Mouse (Mus musculus) hindbrain, embryonic 10.5 days (tissue): ENCODE measurements around the gene Ppib. TPM values are rescaled to one million over a fixed set of nuclear protein-coding genes. Genes with fewer than 3 reads are reported as not detected.

Experiments used
- DNase-seq: peaks from one replicate; pipeline ENCODE4 v3.0.0-alpha.2; 2017; ENCODE audit warnings: low spot score
- H3K27ac ChIP-seq: fragments of 300-500 bp; sonication (generic); 2 replicates; pipeline ENCODE4 v1.5.1; 2016; ENCODE audit warnings: mild to moderate bottlenecking, moderate library complexity
- H3K27me3 ChIP-seq: fragments of 300-500 bp; sonication (generic); 2 replicates; pipeline ENCODE4 v1.6.1; 2016; ENCODE audit warnings: mild to moderate bottlenecking; ENCODE audit not compliant: poor library complexity, insufficient read depth, severe bottlenecking
- H3K36me3 ChIP-seq: fragments of 300-500 bp; sonication (generic); 2 replicates; pipeline ENCODE4 v1.6.1; 2016; ENCODE audit warnings: mild to moderate bottlenecking, moderate library complexity
- H3K4me1 ChIP-seq: fragments of 300-500 bp; sonication (generic); replicated peaks from 2 replicates; pipeline ENCODE4 v1.6.1; 2016; ENCODE audit warnings: mild to moderate bottlenecking
- H3K4me3 ChIP-seq: fragments of 300-500 bp; sonication (generic); 2 replicates; pipeline ENCODE4 v1.5.1; 2016; ENCODE audit warnings: mild to moderate bottlenecking, moderate library complexity
- H3K9me3 ChIP-seq: fragments of 300-500 bp; sonication (generic); 2 replicates; pipeline ENCODE4 v1.6.1; 2016; ENCODE audit warnings: mild to moderate bottlenecking, moderate library complexity
- WGBS: fragments of 180-500 bp; shearing (Covaris S2); methylation state at CpG from one replicate; pipeline ENCODE4 v1.1.7; 2016; 5-methylcytosine and 5-hydroxymethylcytosine counted together
- polyA plus RNA-seq: library from polyadenylated mRNA; unstranded; fragments of >200 nt; fragmentation: Nextera tagmentation; extraction: Ambion mirVana; gene quantifications from 2 replicates; pipeline ENCODE4 v1.2.1, GENCODE M21; 2016

Ppib gene
- polyA plus RNA-seq, 1 experiment from 2014 or later: 498 TPM

- Histone ChIP-seq H3K4me3 (no peak overlapping the region), H3K27me3 (no peaks in the 10 kb centered on the region), H3K4me1 (peaks cover 8% of the 10 kb centered on the region), H3K36me3 (peaks cover 5% of the 10 kb centered on the region), H3K9me3 (no peaks in the 10 kb centered on the region), H3K27ac (no peak overlapping the region)
- no peak for DNase-seq
- WGBS: 79% methylated on average over 3 of the region's 3 CpGs
Measured at GRCm38 (mm10) chr9:66080804-66081459, 20.9 kb downstream of the Ppib start.

DNA sequence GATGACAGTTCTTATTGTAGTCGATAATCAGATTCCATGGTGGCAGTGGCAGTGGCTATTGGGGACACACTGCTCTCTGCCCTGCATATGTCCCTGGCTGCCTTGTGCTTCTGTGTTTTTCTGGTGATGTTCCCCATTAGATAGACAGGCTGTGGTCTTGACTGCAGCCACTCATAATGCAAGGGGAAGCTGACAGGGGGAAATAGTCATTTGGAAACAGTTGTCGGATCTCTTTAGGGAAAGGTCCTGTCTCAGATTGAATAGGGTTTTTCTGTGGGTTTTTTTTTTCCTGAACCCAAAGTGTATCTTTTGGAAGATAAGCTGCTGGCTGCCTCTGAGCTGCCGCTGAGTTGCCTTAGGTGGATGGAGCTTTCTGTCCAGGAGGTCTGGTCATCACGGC is 22.0 kb downstream of the Ppib start:
- peaks cover 15% of the 10 kb centered on the region for H3K36me3 ChIP-seq
- no peak for DNase-seq
- H3K27ac ChIP-seq: no peak overlapping the region
- no peaks in the 10 kb centered on the region for H3K9me3 ChIP-seq
- 89% methylated on average over 4 of the region's 4 CpGs for WGBS
- H3K4me3 ChIP-seq: no peak overlapping the region
- no peaks in the 10 kb centered on the region for H3K27me3 ChIP-seq
- H3K4me1 ChIP-seq: peaks cover 8% of the 10 kb centered on the region

DNA sequence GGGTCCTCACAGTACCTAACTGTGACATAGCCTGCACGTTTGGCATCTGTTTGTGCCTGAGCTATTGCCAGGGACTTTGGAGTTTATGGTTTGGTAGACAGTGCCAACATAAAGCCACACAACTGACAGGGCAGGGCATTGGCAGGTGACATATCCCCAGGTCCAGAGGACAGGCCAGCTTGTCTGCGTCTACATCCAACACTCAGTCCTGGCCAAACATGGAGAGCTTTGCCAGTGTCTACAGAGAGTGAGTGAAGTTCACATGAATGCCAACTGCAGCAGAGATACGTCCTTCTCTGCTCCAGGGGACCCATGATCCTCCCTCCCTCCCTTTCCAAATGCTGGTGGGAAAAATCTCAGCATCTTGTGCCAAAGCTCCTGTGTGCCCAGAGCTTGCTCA is 24.1 kb downstream of the Ppib start:
- 89% methylated on average over 3 of the region's 3 CpGs for WGBS
- Histone ChIP-seq H3K36me3 (peaks cover 37% of the 10 kb centered on the region), H3K9me3 (no peaks in the 10 kb centered on the region), H3K4me1 (peaks cover 10% of the 10 kb centered on the region; the same call in 1 of the 2 replicates), H3K4me3 (no peak overlapping the region), H3K27ac (no peak overlapping the region), H3K27me3 (no peaks in the 10 kb centered on the region)
- no peak for DNase-seq

GRCm38 (mm10) chr9:66087062-66087461 is 27.0 kb downstream of the Ppib start:
- H3K9me3 ChIP-seq: no peaks in the 10 kb centered on the region
- 94% methylated on average over 7 of the region's 7 CpGs for WGBS
- no peak overlapping the region for H3K27ac ChIP-seq
- peaks cover 66% of the 10 kb centered on the region for H3K36me3 ChIP-seq
- no peak for DNase-seq
- peaks cover 12% of the 10 kb centered on the region for H3K4me1 ChIP-seq
- no peak overlapping the region for H3K4me3 ChIP-seq
- H3K27me3 ChIP-seq: no peaks in the 10 kb centered on the region

- no peaks in the 10 kb centered on the region for H3K27me3 ChIP-seq
- H3K4me3 ChIP-seq: no peak overlapping the region
- peaks cover 79% of the 10 kb centered on the region for H3K36me3 ChIP-seq
- H3K4me1 ChIP-seq: peaks cover 20% of the 10 kb centered on the region
- no peaks in the 10 kb centered on the region for H3K9me3 ChIP-seq
- WGBS: 38% methylated on average over 4 of the region's 4 CpGs
- H3K27ac ChIP-seq: 0 out of 2 replicates have a peak overlapping the region, but pooled peaks have one; percentile 16
- DNase-seq: peak; percentile 60
Measured at GRCm38 (mm10) chr9:66088411-66088810, 28.4 kb downstream of the Ppib start.

DNA sequence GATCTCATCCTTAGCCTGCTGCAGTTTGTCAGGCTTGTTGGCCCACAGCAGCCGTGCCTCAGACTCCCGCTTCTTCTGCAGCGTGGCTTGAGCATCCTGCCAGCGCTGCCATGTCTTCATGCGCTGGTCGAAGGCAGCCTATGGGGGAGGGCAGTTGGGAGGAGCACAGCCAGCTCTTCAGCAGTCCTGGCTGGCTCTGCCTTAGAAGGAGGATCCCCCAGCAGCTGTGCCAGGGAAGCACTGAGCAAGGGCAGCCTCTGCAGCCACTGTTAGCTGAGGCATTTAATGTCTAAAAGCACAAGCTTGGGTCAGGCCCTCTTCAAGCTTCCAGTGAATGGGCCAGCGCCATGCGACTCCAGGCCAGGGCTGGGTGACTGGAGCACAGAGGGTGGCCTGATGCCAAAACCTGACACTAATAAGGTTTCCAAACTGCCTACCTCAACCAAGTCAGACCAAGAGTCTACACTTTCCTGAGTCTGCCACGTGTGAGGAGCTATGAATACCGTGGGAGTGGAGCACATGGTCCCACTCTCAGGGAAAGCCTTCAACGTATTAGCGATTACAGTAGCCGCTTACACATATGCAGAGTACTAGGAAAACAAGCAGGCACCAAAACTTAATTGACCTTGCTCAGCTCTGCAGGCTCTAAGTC is 30.7 kb downstream of the Ppib start:
- Histone ChIP-seq H3K36me3 (peaks cover 99% of the 10 kb centered on the region), H3K4me3 (no peak overlapping the region), H3K9me3 (no peaks in the 10 kb centered on the region), H3K4me1 (peaks cover 20% of the 10 kb centered on the region), H3K27me3 (no peaks in the 10 kb centered on the region), H3K27ac (no peak overlapping the region)
- no peak for DNase-seq
- WGBS: 92% methylated on average over 13 of the region's 13 CpGs

GRCm38 (mm10) chr9:66091327-66092231 is 31.6 kb downstream of the Ppib start:
- no peak for DNase-seq
- Histone ChIP-seq H3K4me1 (peaks cover 20% of the 10 kb centered on the region), H3K27ac (0 out of 2 replicates have a peak overlapping the region, but pooled peaks have one; percentile 10), H3K9me3 (no peaks in the 10 kb centered on the region), H3K27me3 (no peaks in the 10 kb centered on the region), H3K36me3 (peaks cover 100% of the 10 kb centered on the region), H3K4me3 (no peak overlapping the region)
- WGBS: 85% methylated on average over 6 of the region's 6 CpGs

DNA sequence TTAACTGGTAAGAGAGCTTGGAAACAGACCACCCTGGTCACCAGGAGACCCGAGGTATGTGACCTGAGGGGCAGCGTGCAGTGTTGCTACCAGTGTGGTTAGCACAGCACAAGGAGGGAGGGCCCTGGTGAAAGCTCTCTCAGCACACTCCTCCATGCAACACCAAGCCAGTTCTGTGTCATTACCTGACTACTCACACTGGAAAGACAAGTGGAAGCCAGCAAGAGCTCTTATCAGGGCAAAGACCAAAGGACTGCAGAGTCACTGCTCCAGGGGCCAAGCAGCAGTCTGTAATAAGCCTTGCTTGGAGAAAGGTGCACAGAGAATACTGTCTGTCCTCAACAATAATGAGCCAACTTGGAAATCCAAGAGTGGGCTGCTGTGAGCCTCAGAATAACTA is 32.6 kb downstream of the Ppib start:
- H3K36me3 ChIP-seq: peaks cover 100% of the 10 kb centered on the region
- peak overlapping the region; percentile 45; the same call in 1 of the 2 replicates for H3K27ac ChIP-seq

GRCm38 (mm10) chr9:66101577-66101976 is 41.6 kb downstream of the Ppib start:
- Histone ChIP-seq H3K9me3 (no peaks in the 10 kb centered on the region), H3K36me3 (peaks cover 99% of the 10 kb centered on the region), H3K27ac (no peak overlapping the region), H3K4me3 (no peak overlapping the region), H3K27me3 (no peaks in the 10 kb centered on the region), H3K4me1 (no peaks in the 10 kb centered on the region)
- no peak for DNase-seq
- 80% methylated on average over 8 of the region's 8 CpGs for WGBS

More for the DNA sequence above, 32.6 kb downstream of the Ppib start:
- DNase-seq: no peak
- H3K4me3 ChIP-seq: no peak overlapping the region
- WGBS: 65% methylated on average over 2 of the region's 2 CpGs
- H3K9me3 ChIP-seq: no peaks in the 10 kb centered on the region
- H3K4me1 ChIP-seq: peaks cover 20% of the 10 kb centered on the region
- H3K27me3 ChIP-seq: no peaks in the 10 kb centered on the region

DNA sequence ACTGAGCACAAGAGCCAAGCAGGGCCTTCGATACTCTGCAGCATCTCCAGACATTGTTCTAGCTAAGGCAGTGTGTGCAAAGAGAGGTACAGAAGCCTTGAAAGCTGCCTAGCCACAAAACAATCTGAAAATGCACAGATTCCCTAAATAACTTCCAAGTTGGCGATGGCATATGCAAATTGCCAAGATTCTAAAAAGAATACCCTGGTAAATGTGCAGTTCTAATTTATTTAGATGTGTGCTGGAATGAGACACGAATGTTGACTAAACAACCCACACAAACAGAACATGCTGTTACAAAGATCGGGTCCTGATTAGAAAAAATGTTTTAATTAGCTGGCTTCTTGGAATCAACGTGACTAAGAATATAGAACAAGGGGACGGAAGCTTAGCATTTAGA is 42.6 kb downstream of the Ppib start:
- 93% methylated on average over 6 of the region's 6 CpGs for WGBS
- no peaks in the 10 kb centered on the region for H3K4me1 ChIP-seq
- H3K36me3 ChIP-seq: peaks cover 98% of the 10 kb centered on the region

GRCm38 (mm10) chr9:66104601-66105000 is 44.6 kb downstream of the Ppib start:
- H3K27ac ChIP-seq: no peak overlapping the region
- peaks cover 98% of the 10 kb centered on the region for H3K36me3 ChIP-seq
- DNase-seq: no peak

More for the DNA sequence above, 42.6 kb downstream of the Ppib start:
- Histone ChIP-seq H3K27me3 (no peaks in the 10 kb centered on the region), H3K27ac (no peak overlapping the region), H3K4me3 (no peak overlapping the region), H3K9me3 (no peaks in the 10 kb centered on the region)
- DNase-seq: no peak

GRCm38 (mm10) chr9:66105168-66105567 is 45.1 kb downstream of the Ppib start:
- no peaks in the 10 kb centered on the region for H3K9me3 ChIP-seq
- H3K4me3 ChIP-seq: no peak overlapping the region
- no peak overlapping the region for H3K27ac ChIP-seq
- no peak for DNase-seq
- 91% methylated on average over 8 of the region's 8 CpGs for WGBS
- H3K4me1 ChIP-seq: peaks cover 3% of the 10 kb centered on the region
- no peaks in the 10 kb centered on the region for H3K27me3 ChIP-seq
- H3K36me3 ChIP-seq: peaks cover 96% of the 10 kb centered on the region

More at GRCm38 (mm10) chr9:66104601-66105000, 44.6 kb downstream of the Ppib start:
- no peaks in the 10 kb centered on the region for H3K4me1 ChIP-seq
- no peaks in the 10 kb centered on the region for H3K9me3 ChIP-seq
- no peak overlapping the region for H3K4me3 ChIP-seq
- 96% methylated on average over 4 of the region's 4 CpGs for WGBS
- H3K27me3 ChIP-seq: no peaks in the 10 kb centered on the region
